Mouse (Mus musculus) midbrain, embryonic 11.5 days (tissue): ENCODE measurements around the gene Galnt12. TPM values are rescaled to one million over a fixed set of nuclear protein-coding genes. Genes with fewer than 3 reads are reported as not detected.
"Not testable (repeated sequence)": the region's sequence is repeated elsewhere in the genome, so short reads cannot be mapped to it uniquely, and the experiment has no call there.

Source experiments
- ATAC-seq: fragments of 200-750 bp; cut with Nextera tagmentation; 2 replicates; pipeline ENCODE4 v1.8.0; 2017; ENCODE audit warnings: moderate TSS enrichment, moderate library complexity; ENCODE audit not compliant: low FRiP score
- DNase-seq: peaks from one replicate; pipeline ENCODE4 v3.0.0; 2015; ENCODE audit warnings: low spot score; ENCODE audit errors: missing footprints
- H3K27ac ChIP-seq: fragments of 300-500 bp; sonication (generic); 2 replicates; pipeline ENCODE4 v1.5.1; 2014; ENCODE audit warnings: low read depth, low read length
- H3K27me3 ChIP-seq: fragments of 300-500 bp; sonication (generic); 2 replicates; pipeline ENCODE4 v1.6.1; 2014; ENCODE audit warnings: mild to moderate bottlenecking, low read length, moderate library complexity, mixed read lengths; ENCODE audit not compliant: control insufficient read depth, insufficient read depth
- H3K36me3 ChIP-seq: fragments of 300-500 bp; sonication (generic); 2 replicates; pipeline ENCODE4 v1.6.1; 2014; ENCODE audit warnings: mild to moderate bottlenecking, low read length, moderate library complexity, mixed read lengths; ENCODE audit not compliant: control insufficient read depth, insufficient read depth
- H3K4me1 ChIP-seq: fragments of 300-500 bp; sonication (generic); 2 replicates; pipeline ENCODE4 v1.6.1; 2014; ENCODE audit warnings: low read length; ENCODE audit not compliant: control insufficient read depth, insufficient read depth
- H3K4me2 ChIP-seq: fragments of 300-500 bp; sonication (generic); 2 replicates; pipeline ENCODE4 v1.6.1; 2014; ENCODE audit warnings: mild to moderate bottlenecking, moderate library complexity
- H3K4me3 ChIP-seq: fragments of 300-500 bp; sonication (generic); 2 replicates; pipeline ENCODE4 v1.5.1; 2014; ENCODE audit warnings: low read depth, low read length
- H3K9ac ChIP-seq: fragments of 300-500 bp; sonication (generic); 2 replicates; pipeline ENCODE4 v1.6.1; 2014; ENCODE audit warnings: low read length
- H3K9me3 ChIP-seq: fragments of 300-500 bp; sonication (generic); 2 replicates; pipeline ENCODE4 v1.6.1; 2016; ENCODE audit warnings: low read length; ENCODE audit not compliant: control insufficient read depth
- WGBS: fragments of 180-500 bp; shearing (Covaris S2); extraction: QIAGEN DNeasy Blood & Tissue Kit; methylation state at CpG from one replicate; pipeline ENCODE4 v1.1.7; 2014; 5-methylcytosine and 5-hydroxymethylcytosine counted together
- polyA plus RNA-seq: library from polyadenylated mRNA; unstranded; fragments of >200 nt; fragmentation: Nextera tagmentation; extraction: Ambion mirVana; gene quantifications from 2 replicates; pipeline ENCODE4 v1.2.1, GENCODE M21; 2014

Gene Galnt12
- 4.6 and 6.1 TPM in 2 replicates for polyA plus RNA-seq

DNA sequence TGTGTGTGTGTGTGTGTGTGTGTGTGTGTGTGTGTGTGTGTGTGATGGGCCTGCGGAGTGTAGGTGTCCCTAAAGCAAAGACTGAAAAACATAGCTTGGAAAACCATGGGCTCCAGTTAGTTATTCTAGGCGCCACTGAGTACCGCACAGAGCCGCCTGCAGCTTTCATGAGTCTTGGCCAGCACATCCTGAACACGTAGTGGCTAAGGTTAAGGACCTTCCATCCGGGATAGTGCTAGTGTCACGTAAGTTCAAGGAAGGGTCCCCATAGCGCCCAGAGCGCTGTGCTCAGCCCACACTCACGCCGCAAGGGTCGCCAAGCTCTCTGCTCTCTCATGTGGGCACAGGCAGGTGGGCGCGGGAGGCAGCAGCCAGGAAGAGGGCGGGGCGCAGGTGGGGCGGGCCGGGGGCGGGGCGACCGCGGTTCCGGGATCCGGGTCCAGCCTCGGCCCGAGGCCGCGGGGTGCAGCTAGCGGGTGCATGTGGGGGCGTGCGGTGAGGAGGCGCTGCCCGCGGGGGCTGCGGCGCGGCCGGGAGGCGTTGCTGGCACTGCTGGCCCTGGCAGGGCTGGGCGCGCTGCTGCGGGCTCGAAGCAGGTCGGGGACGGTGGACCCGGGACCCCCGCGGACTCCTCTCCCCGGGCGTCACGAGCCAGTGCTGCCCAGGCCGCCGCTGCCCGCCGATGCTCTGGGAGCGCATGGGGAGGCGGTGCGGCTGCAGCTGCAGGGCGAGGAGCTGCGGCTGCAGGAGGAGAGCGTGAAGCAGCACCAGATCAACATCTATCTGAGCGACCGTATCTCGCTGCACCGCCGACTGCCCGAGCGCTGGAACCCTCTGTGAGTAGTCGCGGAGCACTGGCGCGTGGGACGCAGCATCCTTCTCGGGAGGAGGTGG is at the start of gene Galnt12:
Gene Galnt12, plus strand, starts transcription at position 417 of the 894 bp plus-strand sequence.
- Histone ChIP-seq H3K27ac (no peak within 1 kb of the TSS), H3K4me2 (peak within 1 kb of the TSS; percentile 100), H3K27me3 (peaks cover 21% of the 10 kb centered on the region), H3K4me3 (peak within 1 kb of the TSS; percentile 68), H3K9ac (peak within 1 kb of the TSS; percentile 70), H3K36me3 (no peaks in the 10 kb centered on the region), H3K4me1 (peaks cover 20% of the 10 kb centered on the region), H3K9me3 (no peaks in the 10 kb centered on the region)
- ATAC-seq (peak; percentile 66), DNase-seq (peak; percentile 91)
- WGBS = 2% methylated on average over 51 of the region's 74 CpGs

DNA sequence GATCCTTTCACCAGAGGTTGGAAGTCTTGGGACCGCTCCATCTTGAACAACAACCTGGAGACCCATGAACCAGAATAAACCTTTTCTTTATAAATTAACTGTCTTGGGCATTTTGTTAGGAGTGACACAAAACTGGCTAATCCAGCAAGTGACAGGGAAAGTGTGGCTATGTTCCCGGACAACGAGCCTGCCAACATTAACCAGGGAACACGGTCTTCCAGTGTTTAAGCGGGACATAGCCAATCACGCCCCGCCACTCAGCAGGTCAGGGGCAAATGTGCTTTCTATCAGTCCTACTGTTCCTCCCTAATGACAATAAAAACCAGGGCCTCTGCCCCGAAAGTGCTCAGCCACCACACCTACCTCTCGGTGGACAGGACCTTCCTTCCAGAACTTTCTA is 47.8 kb upstream of the Galnt12 start:
- H3K36me3 ChIP-seq = no peaks in the 10 kb centered on the region
- no peak for ATAC-seq
- no peak overlapping the region for H3K27ac ChIP-seq
- H3K4me3 ChIP-seq = no peak overlapping the region
- H3K9ac ChIP-seq = no peak overlapping the region
- no peak for DNase-seq
- no peaks in the 10 kb centered on the region for H3K9me3 ChIP-seq
- H3K4me1 ChIP-seq = no peaks in the 10 kb centered on the region
- WGBS = 92% methylated on average over 9 of the region's 9 CpGs
- no peaks in the 10 kb centered on the region for H3K27me3 ChIP-seq
- H3K4me2 ChIP-seq = no peak overlapping the region

DNA sequence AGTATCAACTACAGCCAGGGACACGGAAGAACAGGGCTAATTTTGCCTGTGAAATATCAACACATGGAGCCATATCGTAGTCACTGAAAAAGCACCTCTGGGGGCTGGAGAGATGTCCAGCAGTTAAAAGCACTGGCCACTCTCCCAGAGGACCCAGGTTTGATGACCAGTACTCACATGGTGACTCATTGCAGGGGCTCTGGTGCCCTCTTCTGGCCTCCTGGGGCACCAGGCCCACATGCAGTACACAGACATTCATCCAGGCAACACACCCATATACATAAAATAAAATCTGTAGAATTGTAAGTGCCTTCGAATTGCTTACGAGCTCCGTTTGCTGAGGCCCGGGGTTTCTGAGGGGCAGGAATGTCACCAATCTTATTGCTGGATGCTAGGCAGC is 44.7 kb upstream of the Galnt12 start:
- Histone ChIP-seq H3K4me3 (no peak overlapping the region), H3K9me3 (no peaks in the 10 kb centered on the region), H3K27ac (no peak overlapping the region), H3K36me3 (no peaks in the 10 kb centered on the region), H3K9ac (no peak overlapping the region), H3K27me3 (no peaks in the 10 kb centered on the region), H3K4me2 (no peak overlapping the region), H3K4me1 (peaks cover 9% of the 10 kb centered on the region)
- ATAC-seq (no peak), DNase-seq (no peak)
- 89% methylated on average over 6 of the region's 6 CpGs for WGBS

DNA sequence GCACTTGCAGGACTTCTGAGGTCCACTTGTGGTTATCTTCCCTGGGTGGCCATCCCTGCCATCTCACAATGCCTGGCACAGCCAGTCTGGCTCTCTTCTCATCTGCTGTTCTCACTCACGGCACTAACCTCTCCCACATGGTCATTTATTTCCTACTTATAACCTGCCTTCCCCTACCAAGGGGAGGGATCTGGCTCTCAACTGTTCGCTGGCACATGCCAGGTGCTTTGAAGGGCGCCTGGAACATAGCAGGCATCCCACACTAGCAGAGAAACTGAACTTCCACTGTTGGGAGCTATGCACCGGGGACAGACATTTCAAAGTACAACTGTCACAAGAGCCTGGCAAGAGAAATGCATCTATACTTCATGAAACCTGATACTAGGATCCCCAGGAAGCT is 43.9 kb upstream of the Galnt12 start:
- H3K9ac ChIP-seq = no peak overlapping the region
- H3K27me3 ChIP-seq = no peaks in the 10 kb centered on the region
- H3K4me3 ChIP-seq = no peak overlapping the region
- no peaks in the 10 kb centered on the region for H3K9me3 ChIP-seq
- ATAC-seq (no peak), DNase-seq (no peak)
- H3K4me1 ChIP-seq = peaks cover 9% of the 10 kb centered on the region
- 89% methylated on average over 4 of the region's 4 CpGs for WGBS
- H3K4me2 ChIP-seq = no peak overlapping the region
- H3K36me3 ChIP-seq = no peaks in the 10 kb centered on the region
- H3K27ac ChIP-seq = no peak overlapping the region

DNA sequence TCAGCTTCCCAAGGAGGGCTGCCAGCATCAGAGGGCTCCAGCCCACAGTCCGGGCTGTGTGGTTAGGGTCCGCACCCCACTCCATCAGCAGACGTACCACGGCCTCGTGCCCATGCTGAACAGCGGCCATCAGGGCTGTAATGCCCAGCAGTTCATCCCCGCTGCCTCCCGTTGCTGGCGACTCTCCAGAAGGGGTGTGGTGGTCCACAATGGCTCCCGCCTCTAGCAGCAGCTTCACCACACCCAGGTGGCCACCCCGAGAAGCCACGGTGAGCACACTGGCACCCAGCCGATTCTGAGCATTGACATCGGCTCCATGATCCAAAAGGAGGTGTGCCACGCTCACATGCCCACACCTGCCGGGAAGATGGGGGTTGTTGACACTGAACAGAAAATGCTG is 42.5 kb upstream of the Galnt12 start:
- Histone ChIP-seq H3K4me2 (no peak overlapping the region), H3K27me3 (no peaks in the 10 kb centered on the region), H3K9ac (no peak overlapping the region), H3K36me3 (no peaks in the 10 kb centered on the region), H3K4me1 (peaks cover 9% of the 10 kb centered on the region), H3K4me3 (no peak overlapping the region), H3K27ac (no peak overlapping the region), H3K9me3 (no peaks in the 10 kb centered on the region)
- WGBS = 96% methylated on average over 16 of the region's 16 CpGs
- peak; percentile 44 for DNase-seq
- ATAC-seq = no peak

DNA sequence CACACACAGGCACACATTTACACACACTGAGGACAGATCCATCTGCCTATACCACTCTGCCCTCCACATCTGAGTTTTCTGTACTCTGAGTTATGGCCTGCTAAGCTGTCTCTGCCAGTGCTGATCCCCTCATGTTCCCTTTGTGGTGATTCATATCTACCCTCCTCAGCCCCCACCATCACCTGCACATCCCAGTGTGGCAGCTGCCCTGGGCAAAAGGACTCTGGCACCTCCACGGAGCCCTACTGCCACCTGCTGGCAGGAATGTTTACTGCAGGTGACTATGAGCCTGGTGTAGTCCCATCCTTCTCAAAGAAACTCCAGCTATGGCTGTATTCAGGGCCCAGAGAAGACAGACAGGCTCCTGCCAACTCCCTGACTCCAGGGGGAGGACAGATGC is 41.5 kb upstream of the Galnt12 start:
- Histone ChIP-seq H3K4me3 (no peak overlapping the region), H3K9ac (peak overlapping the region; percentile 30; the same call in 1 of the 2 replicates), H3K4me1 (peaks cover 9% of the 10 kb centered on the region), H3K36me3 (no peaks in the 10 kb centered on the region), H3K27me3 (no peaks in the 10 kb centered on the region), H3K4me2 (no peak overlapping the region), H3K27ac (0 out of 2 replicates have a peak overlapping the region, but pooled peaks have one; percentile 30), H3K9me3 (no peaks in the 10 kb centered on the region)
- ATAC-seq (peak; percentile 77), DNase-seq (peak; percentile 99)
- WGBS = 0% methylated on average over 1 of the region's 1 CpGs

DNA sequence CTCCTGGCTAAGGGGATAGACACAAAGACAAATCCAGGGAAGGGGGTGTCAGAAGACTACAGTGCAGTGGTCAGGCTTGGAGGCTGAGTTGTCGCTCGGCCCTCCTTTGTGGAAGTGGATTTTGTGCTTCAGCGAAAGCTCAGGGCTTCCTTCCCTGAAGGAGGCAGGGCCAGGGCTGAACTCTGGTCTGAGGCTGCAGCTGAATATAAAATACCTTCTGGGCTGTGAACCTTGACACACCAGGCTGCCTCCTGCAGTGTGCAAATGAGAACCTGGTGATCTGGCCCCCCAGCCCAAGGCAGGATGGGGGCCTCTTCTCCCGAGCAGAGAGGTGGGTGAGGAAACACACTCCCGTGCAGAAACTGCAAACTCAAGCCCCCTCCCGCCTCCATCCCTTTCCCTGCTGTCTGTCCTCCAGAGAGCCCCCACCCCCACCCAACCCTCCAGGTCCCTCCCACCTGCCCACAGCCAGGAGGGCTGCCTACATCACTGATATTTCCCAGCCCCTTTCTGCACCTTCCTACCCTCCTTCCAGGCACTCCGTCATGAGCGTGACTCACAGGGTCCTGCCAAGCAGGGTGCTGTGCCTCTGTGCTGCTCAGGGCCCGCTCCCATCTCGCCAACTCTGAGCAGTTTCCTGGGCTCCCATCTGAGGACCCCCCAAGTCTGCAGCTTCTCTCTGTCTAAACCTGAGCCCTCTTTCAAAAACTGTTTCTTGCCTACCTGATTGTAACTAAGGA is 40.9 kb upstream of the Galnt12 start:
- Histone ChIP-seq H3K9ac (peak overlapping the region; percentile 30; the same call in 1 of the 2 replicates), H3K9me3 (no peaks in the 10 kb centered on the region), H3K36me3 (no peaks in the 10 kb centered on the region), H3K27ac (0 out of 2 replicates have a peak overlapping the region, but pooled peaks have one; percentile 30), H3K4me2 (no peak overlapping the region), H3K27me3 (no peaks in the 10 kb centered on the region), H3K4me1 (peaks cover 9% of the 10 kb centered on the region), H3K4me3 (no peak overlapping the region)
- ATAC-seq = peak; percentile 47
- 17% methylated on average over 10 of the region's 10 CpGs for WGBS
- peak; percentile 84 for DNase-seq

DNA sequence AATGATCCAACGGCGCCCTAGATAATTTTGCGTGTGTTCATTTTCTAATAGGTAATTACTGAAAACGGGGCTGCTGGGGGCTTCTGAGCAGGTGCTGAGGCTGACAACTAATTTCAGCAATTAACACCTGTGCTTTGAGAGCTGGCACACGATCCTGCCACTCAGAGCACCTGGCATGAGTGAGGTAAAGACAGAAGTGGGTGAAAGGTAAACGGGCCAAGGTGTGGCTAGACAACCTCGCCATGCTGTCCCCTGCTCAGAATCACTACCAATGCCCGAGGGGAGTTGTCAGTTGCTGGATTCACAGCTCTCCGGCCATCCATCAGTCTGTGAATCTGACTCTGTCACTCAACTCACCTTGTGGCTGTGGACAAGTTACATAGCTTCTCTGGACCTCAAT is 39.8 kb upstream of the Galnt12 start:
- WGBS = 81% methylated on average over 9 of the region's 9 CpGs
- no peak for DNase-seq
- ATAC-seq = no peak

DNA sequence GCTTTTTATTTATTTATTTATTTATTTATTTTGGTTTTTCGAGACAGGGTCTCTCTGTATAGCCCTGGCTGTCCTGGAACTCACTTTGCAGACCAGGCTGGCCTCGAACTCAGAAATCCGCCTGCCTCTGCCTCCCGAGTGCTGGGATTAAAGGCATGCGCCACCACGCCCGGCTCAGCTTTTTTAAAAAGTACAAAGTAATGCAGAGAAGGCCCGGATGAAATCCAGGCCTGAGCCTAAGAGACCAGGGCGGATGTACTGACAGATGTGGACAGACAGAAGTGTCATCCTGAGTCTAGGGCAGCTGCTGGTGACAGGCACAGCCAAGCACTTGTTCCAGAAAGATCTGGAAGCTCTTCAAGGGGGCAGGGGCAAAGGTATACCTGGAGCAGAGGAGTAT is 36.5 kb upstream of the Galnt12 start:
- not testable (repeated sequence) for H3K36me3 ChIP-seq, ATAC-seq, H3K27ac ChIP-seq, H3K9me3 ChIP-seq, H3K4me3 ChIP-seq, H3K9ac ChIP-seq, H3K4me2 ChIP-seq, H3K27me3 ChIP-seq
- 89% methylated on average over 9 of the region's 9 CpGs for WGBS
- peak; percentile 74 for DNase-seq
- peaks cover 14% of the 10 kb centered on the region for H3K4me1 ChIP-seq

More for the DNA sequence above, 39.8 kb upstream of the Galnt12 start:
- no peaks in the 10 kb centered on the region for H3K36me3 ChIP-seq
- H3K9ac ChIP-seq = no peak overlapping the region
- H3K4me2 ChIP-seq = no peak overlapping the region
- no peaks in the 10 kb centered on the region for H3K9me3 ChIP-seq
- peaks cover 14% of the 10 kb centered on the region for H3K4me1 ChIP-seq
- no peak overlapping the region for H3K4me3 ChIP-seq
- no peak overlapping the region for H3K27ac ChIP-seq
- no peaks in the 10 kb centered on the region for H3K27me3 ChIP-seq
